Mouse (Mus musculus): ENCODE measurements around the gene Rbm20. TPM values are rescaled to one million over a fixed set of nuclear protein-coding genes. Genes with fewer than 3 reads are reported as not detected.

Gene Rbm20
- total and polyA plus RNA-seq, 3 experiments = 143 to 231 (median 194) TPM

- H3K79me2 ChIP-seq (replicated peaks; ENCODE audit: control insufficient read depth, insufficient read depth, low read length) = no peaks in the 10 kb centered on the region; the same call in 1 of the 2 replicates
- WGBS = 61% methylated on average over 3 of the region's 3 CpGs
- no peaks in the 10 kb centered on the region for H3K27me3 ChIP-seq (ENCODE audit: control insufficient read depth, insufficient read depth, low read length)
- peaks cover 2% of the 10 kb centered on the region for H3K4me1 ChIP-seq (ENCODE audit: control insufficient read depth, insufficient read depth, low read length)
- H3K27ac ChIP-seq = no peak overlapping the region
- DNase-seq = no peak
- no peak overlapping the region for H3K4me3 ChIP-seq
- intact Hi-C loops (cut with DNase I) = no loop called here
- H3K36me3 ChIP-seq (ENCODE audit: control insufficient read depth, insufficient read depth, low read length) = peaks cover 3% of the 10 kb centered on the region; the same call in 1 of the 2 replicates
- H3K9ac ChIP-seq (ENCODE audit: low read depth, low read length) = no peak overlapping the region
- TF ChIP-seq POLR2A (IDR thresholded peaks at IDR 0.05; ENCODE audit: insufficient read depth, low read depth, low read length) (no peak), CTCF (IDR thresholded peaks at IDR 0.05) (peak; percentile 60)
Measured at GRCm38 (mm10) chr19:53741902-53742301, 64.8 kb downstream of the Rbm20 start.

- no peak for DNase-seq
- intact Hi-C loops (cut with DNase I) = no loop called here
- H3K27ac ChIP-seq = peak overlapping the region; percentile 31; the same call in 1 of the 2 replicates
Measured at GRCm38 (mm10) chr19:53745354-53745753, 68.2 kb downstream of the Rbm20 start.

GRCm38 (mm10) chr19:53746116-53746515 lies 69.0 kb downstream of the Rbm20 start:
- Histone ChIP-seq H3K4me3 (no peak overlapping the region), H3K27ac (peak overlapping the region; percentile 12; the same call in 1 of the 2 replicates), H3K27me3 (ENCODE audit: control insufficient read depth, insufficient read depth, low read length) (no peaks in the 10 kb centered on the region), H3K79me2 (replicated peaks; ENCODE audit: control insufficient read depth, insufficient read depth, low read length) (no peaks in the 10 kb centered on the region; the same call in 1 of the 2 replicates), H3K36me3 (ENCODE audit: control insufficient read depth, insufficient read depth, low read length) (no peaks in the 10 kb centered on the region), H3K9ac (ENCODE audit: low read depth, low read length) (no peak overlapping the region), H3K4me1 (ENCODE audit: control insufficient read depth, insufficient read depth, low read length) (peaks cover 1% of the 10 kb centered on the region)
- DNase-seq = no peak
- intact Hi-C loops (cut with DNase I) = no loop called here
- 63% methylated on average over 9 of the region's 9 CpGs for WGBS
- TF ChIP-seq POLR2A (IDR thresholded peaks at IDR 0.05; ENCODE audit: insufficient read depth, low read depth, low read length) (no peak), EP300 (IDR thresholded peaks at IDR 0.05; ENCODE audit: insufficient read depth, low read depth, low read length) (no peak), CTCF (IDR thresholded peaks at IDR 0.05) (no peak)

More at GRCm38 (mm10) chr19:53745354-53745753, 68.2 kb downstream of the Rbm20 start:
- Histone ChIP-seq H3K4me3 (no peak overlapping the region), H3K36me3 (ENCODE audit: control insufficient read depth, insufficient read depth, low read length) (no peaks in the 10 kb centered on the region), H3K27me3 (ENCODE audit: control insufficient read depth, insufficient read depth, low read length) (no peaks in the 10 kb centered on the region), H3K4me1 (ENCODE audit: control insufficient read depth, insufficient read depth, low read length) (peaks cover 1% of the 10 kb centered on the region), H3K9ac (ENCODE audit: low read depth, low read length) (no peak overlapping the region), H3K79me2 (replicated peaks; ENCODE audit: control insufficient read depth, insufficient read depth, low read length) (no peaks in the 10 kb centered on the region; the same call in 1 of the 2 replicates)
- 49% methylated on average over 3 of the region's 3 CpGs for WGBS
- no peak for TF ChIP-seq EP300 (IDR thresholded peaks at IDR 0.05; ENCODE audit: insufficient read depth, low read depth, low read length)

GRCm38 (mm10) chr19:53748236-53748775 lies 71.2 kb downstream of the Rbm20 start:
- TF ChIP-seq POLR2A (IDR thresholded peaks at IDR 0.05; ENCODE audit: insufficient read depth, low read depth, low read length) = no peak
- no peak for TF ChIP-seq CTCF (IDR thresholded peaks at IDR 0.05)
- no peak for TF ChIP-seq EP300 (IDR thresholded peaks at IDR 0.05; ENCODE audit: insufficient read depth, low read depth, low read length)
- no peak overlapping the region for H3K9ac ChIP-seq (ENCODE audit: low read depth, low read length)
- peaks cover 4% of the 10 kb centered on the region for H3K4me1 ChIP-seq (ENCODE audit: control insufficient read depth, insufficient read depth, low read length)
- H3K36me3 ChIP-seq (ENCODE audit: control insufficient read depth, insufficient read depth, low read length) = 0 out of 2 replicates have a peak, but pooled peaks cover under 1% of the 10 kb centered on the region
- no peak for DNase-seq
- H3K4me3 ChIP-seq = no peak overlapping the region
- H3K27me3 ChIP-seq (ENCODE audit: control insufficient read depth, insufficient read depth, low read length) = no peaks in the 10 kb centered on the region
- WGBS = 74% methylated on average over 13 of the region's 13 CpGs
- no peaks in the 10 kb centered on the region; the same call in 1 of the 2 replicates for H3K79me2 ChIP-seq (replicated peaks; ENCODE audit: control insufficient read depth, insufficient read depth, low read length)
- intact Hi-C loops (cut with DNase I) = no loop called here
- no peak overlapping the region for H3K27ac ChIP-seq

- no peak for DNase-seq
- Histone ChIP-seq H3K36me3 (ENCODE audit: control insufficient read depth, insufficient read depth, low read length) (peaks cover 3% of the 10 kb centered on the region; the same call in 1 of the 2 replicates), H3K79me2 (replicated peaks; ENCODE audit: control insufficient read depth, insufficient read depth, low read length) (no peaks in the 10 kb centered on the region; the same call in 1 of the 2 replicates), H3K27me3 (ENCODE audit: control insufficient read depth, insufficient read depth, low read length) (no peaks in the 10 kb centered on the region), H3K9ac (ENCODE audit: low read depth, low read length) (no peak overlapping the region), H3K4me1 (ENCODE audit: control insufficient read depth, insufficient read depth, low read length) (peaks cover 5% of the 10 kb centered on the region), H3K4me3 (no peak overlapping the region), H3K27ac (no peak overlapping the region)
- 93% methylated on average over 8 of the region's 8 CpGs for WGBS
- intact Hi-C loops (cut with DNase I) = no loop called here
- TF ChIP-seq CTCF (IDR thresholded peaks at IDR 0.05) = peak; percentile 30
- no peak for TF ChIP-seq EP300 (IDR thresholded peaks at IDR 0.05; ENCODE audit: insufficient read depth, low read depth, low read length)
Measured at GRCm38 (mm10) chr19:53749326-53749725, 72.2 kb downstream of the Rbm20 start.

- DNase-seq = peak in 1 of 2 experiments; percentile 70
- H3K9ac ChIP-seq (ENCODE audit: low read depth, low read length) = peak overlapping the region; percentile 19; the same call in 1 of the 2 replicates
- H3K27ac ChIP-seq = peak overlapping the region; percentile 84
- WGBS = 49% methylated on average over 22 of the region's 22 CpGs
- peaks cover 3% of the 10 kb centered on the region; the same call in 1 of the 2 replicates for H3K36me3 ChIP-seq (ENCODE audit: control insufficient read depth, insufficient read depth, low read length)
- H3K4me1 ChIP-seq (ENCODE audit: control insufficient read depth, insufficient read depth, low read length) = peaks cover 10% of the 10 kb centered on the region
- no peak overlapping the region for H3K4me3 ChIP-seq
- H3K79me2 ChIP-seq (replicated peaks; ENCODE audit: control insufficient read depth, insufficient read depth, low read length) = no peaks in the 10 kb centered on the region; the same call in 1 of the 2 replicates
- no peaks in the 10 kb centered on the region for H3K27me3 ChIP-seq (ENCODE audit: control insufficient read depth, insufficient read depth, low read length)
- TF ChIP-seq POLR2A (IDR thresholded peaks at IDR 0.05; ENCODE audit: insufficient read depth, low read depth, low read length) (no peak), CTCF (IDR thresholded peaks at IDR 0.05) (no peak), EP300 (IDR thresholded peaks at IDR 0.05; ENCODE audit: insufficient read depth, low read depth, low read length) (no peak)
- intact Hi-C loops (cut with DNase I) = loop anchor here (5.0 to 10.0 kb wide), 2 partner anchors 34 to 77 kb away; partner anchors contain the start of gene Rbm20
Measured at GRCm38 (mm10) chr19:53751420-53752185, 74.5 kb downstream of the Rbm20 start.

Measured in heart, adult 2 months (tissue).